Mouse (Mus musculus) bone marrow macrophage, adult 2 months (primary cell): ENCODE measurements around the gene Mrnip. TPM values are rescaled to one million over a fixed set of nuclear protein-coding genes. Genes with fewer than 3 reads are reported as not detected.

ENCODE experiments used
- H3K27ac ChIP-seq: 2 replicates; pipeline ENCODE4 v1.5.1; 2012; ENCODE audit warnings: low read depth, low read length; ENCODE audit not compliant: insufficient read depth
- H3K4me1 ChIP-seq: 2 replicates; pipeline ENCODE4 v1.6.1; 2012; ENCODE audit warnings: low read length; ENCODE audit not compliant: control insufficient read depth, insufficient read depth
- H3K4me3 ChIP-seq: 2 replicates; pipeline ENCODE4 v1.5.1; 2012; ENCODE audit warnings: mild to moderate bottlenecking, low read length, moderate library complexity; ENCODE audit not compliant: insufficient read depth
- CTCF ChIP-seq: IDR thresholded peaks from 2 replicates; pipeline ENCODE4 v1.5.1; 2012; ENCODE audit warnings: low read depth, mild to moderate bottlenecking, low read length, moderate library complexity
- POLR2A ChIP-seq: IDR thresholded peaks from 2 replicates; pipeline ENCODE4 v1.6.1; 2012; ENCODE audit warnings: mild to moderate bottlenecking, low read depth, low read length, borderline replicate concordance
- polyA plus RNA-seq: library from polyadenylated mRNA; stranded (reverse); fragments of >200 nt; gene quantifications from 2 replicates; pipeline ENCODE4 v1.2.4, GENCODE M21; 2012; ENCODE audit not compliant: missing spikeins, insufficient read depth, insufficient read length

Mrnip gene
- polyA plus RNA-seq, 1 experiment = 3.6 TPM

DNA sequence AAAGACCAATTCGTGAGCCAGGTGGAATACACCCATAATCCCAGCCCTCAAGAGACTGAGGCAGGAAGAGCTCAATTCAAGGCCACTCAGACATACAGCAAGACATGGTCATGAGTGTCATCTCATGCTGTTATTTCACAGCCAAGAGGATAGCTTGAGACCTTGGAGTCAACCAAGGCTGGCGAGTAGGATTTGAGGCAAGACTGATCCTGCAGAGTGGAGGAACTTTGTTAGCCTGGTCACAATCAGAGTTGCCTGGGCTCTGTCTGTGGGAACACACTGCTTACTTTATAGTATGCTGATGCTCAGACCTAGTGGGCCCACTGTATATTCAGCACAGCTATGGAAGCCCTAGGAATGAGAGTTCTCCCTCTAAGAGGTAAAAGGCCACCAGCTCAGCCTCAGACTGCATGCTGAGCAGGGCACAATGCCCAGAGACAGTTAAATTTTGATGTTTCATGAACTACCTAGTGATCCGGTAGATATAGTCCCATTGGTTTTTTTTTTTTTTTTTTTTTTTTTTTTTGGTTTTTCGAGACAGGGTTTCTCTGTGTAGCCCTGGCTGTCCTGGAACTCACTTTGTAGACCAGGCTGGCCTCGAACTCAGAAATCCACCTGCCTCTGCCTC, 24.1 kb downstream of the Mrnip start:
- no peaks in the 10 kb centered on the region for H3K4me1 ChIP-seq
- no peak overlapping the region for H3K4me3 ChIP-seq
- TF ChIP-seq CTCF = no peak
- TF ChIP-seq POLR2A = no peak
- H3K27ac ChIP-seq = no peak overlapping the region

DNA sequence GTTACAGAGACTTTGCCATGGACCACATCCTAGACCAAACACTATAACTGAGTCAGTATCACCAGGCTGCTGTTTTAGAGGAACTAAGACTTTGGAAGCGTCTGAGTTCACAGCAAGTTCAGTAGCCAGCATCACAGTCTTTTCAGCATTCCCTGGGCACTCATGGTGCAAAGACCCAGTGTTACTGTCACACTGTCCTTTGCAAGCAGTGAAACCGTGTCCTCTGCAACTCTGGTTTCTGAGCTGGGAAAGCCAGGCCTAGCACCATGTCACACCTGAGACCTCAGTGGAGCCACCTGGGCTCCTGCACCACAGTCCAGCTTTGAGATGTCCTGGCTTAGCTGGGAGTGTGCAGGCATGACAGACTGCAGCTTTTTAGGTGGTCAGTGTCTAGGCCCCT, 24.7 kb downstream of the Mrnip start:
- TF ChIP-seq POLR2A (no peak), CTCF (no peak)
- Histone ChIP-seq H3K4me3 (no peak overlapping the region), H3K27ac (no peak overlapping the region), H3K4me1 (no peaks in the 10 kb centered on the region)

DNA sequence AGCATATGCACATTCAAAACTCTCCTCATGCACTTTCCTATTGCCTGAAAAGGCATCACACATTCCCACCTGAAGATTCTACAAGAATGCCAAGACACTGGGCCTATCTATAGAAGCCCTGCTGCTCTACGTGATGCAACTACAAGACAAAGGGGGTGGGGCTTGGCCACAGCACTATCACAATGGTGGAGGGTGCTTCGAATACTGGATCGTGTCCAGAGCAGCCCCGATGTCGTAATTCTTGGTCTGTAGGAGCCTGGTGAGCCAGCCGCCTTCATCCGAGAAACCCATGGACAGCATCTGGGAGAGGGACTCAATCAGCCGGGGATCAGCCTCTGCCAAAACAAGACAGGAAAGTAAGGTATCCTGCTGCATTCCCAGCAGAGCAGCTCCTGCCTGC, 26.4 kb downstream of the Mrnip start:
- no peak overlapping the region for H3K4me3 ChIP-seq
- no peak overlapping the region for H3K27ac ChIP-seq
- TF ChIP-seq POLR2A (no peak), CTCF (no peak)
- H3K4me1 ChIP-seq = no peaks in the 10 kb centered on the region

GRCm38 (mm10) chr11:50201590-50201989, 27.3 kb downstream of the Mrnip start:
- TF ChIP-seq POLR2A = no peak
- no peak for TF ChIP-seq CTCF
- Histone ChIP-seq H3K4me1 (peaks cover 7% of the 10 kb centered on the region; the same call in 1 of the 2 replicates), H3K27ac (no peak overlapping the region), H3K4me3 (no peak overlapping the region)

DNA sequence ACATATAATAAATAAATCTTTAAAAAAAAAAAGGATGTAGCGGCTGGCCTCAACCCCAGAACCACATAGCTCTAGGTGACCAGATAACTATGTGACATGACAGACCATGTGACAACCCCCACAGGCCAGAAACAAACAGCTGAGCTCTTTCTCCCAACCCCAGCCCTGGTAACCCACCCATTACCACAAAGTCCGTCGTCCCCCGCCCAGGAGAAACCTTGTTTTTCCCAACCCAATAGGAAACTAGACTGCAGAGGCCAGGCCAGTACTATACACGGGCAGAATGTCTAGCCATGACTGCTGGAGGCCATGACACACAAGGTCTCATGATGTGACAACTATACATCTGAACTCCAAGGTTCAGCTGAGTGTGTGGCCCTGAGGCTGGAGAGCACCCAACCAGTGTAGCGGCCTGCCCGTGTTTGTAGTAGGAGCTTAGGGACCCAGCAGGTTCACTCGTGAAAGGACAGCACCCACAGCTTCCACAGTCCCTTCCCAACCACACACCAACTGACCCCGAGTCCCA, 29.1 kb downstream of the Mrnip start:
- no peak overlapping the region for H3K4me3 ChIP-seq
- no peak for TF ChIP-seq CTCF
- TF ChIP-seq POLR2A = no peak
- H3K4me1 ChIP-seq = peaks cover 22% of the 10 kb centered on the region
- H3K27ac ChIP-seq = no peak overlapping the region

DNA sequence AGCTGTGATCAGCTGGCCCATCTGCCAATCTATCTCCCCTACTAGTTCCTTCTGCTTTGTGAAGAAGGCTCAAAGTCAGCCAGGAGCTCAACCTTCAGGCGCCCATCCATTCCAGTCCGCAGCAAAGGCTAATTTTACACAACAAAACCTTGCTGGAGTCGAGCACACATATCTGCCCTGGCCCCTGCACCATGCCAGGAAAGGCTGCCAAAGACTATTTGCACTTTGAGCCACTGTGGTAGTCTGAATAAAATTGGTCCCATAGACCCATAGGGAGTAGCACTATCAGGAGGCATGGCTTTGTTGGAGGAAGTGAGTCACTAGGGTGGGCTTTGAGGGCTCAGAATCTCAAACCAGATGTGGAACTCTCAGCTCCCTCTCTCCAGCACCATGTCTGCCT, 31.2 kb downstream of the Mrnip start:
- H3K27ac ChIP-seq = no peak overlapping the region
- no peak overlapping the region for H3K4me3 ChIP-seq
- H3K4me1 ChIP-seq = peaks cover 27% of the 10 kb centered on the region
- no peak for TF ChIP-seq POLR2A
- TF ChIP-seq CTCF = no peak

- H3K4me1 ChIP-seq = peaks cover 27% of the 10 kb centered on the region
These were observed 31.8 kb downstream of the Mrnip start for GRCm38 (mm10) chr11:50206037-50206436.

GRCm38 (mm10) chr11:50207344-50207743, 33.1 kb downstream of the Mrnip start:
- no peak overlapping the region for H3K4me3 ChIP-seq

More at GRCm38 (mm10) chr11:50206037-50206436, 31.8 kb downstream of the Mrnip start:
- Histone ChIP-seq H3K27ac (no peak overlapping the region), H3K4me3 (no peak overlapping the region)
- TF ChIP-seq CTCF (no peak), POLR2A (no peak)

GRCm38 (mm10) chr11:50208039-50208438, 33.8 kb downstream of the Mrnip start:
- H3K27ac ChIP-seq = no peak overlapping the region
- peaks cover 39% of the 10 kb centered on the region for H3K4me1 ChIP-seq
- H3K4me3 ChIP-seq = peak overlapping the region; percentile 53
- no peak for TF ChIP-seq POLR2A
- TF ChIP-seq CTCF = no peak

More at GRCm38 (mm10) chr11:50207344-50207743, 33.1 kb downstream of the Mrnip start:
- Histone ChIP-seq H3K27ac (no peak overlapping the region), H3K4me1 (peaks cover 36% of the 10 kb centered on the region)
- no peak for TF ChIP-seq CTCF
- TF ChIP-seq POLR2A = no peak

- no peak for TF ChIP-seq CTCF
- no peak for TF ChIP-seq POLR2A
- Histone ChIP-seq H3K4me3 (peak overlapping the region; percentile 94), H3K4me1 (peaks cover 51% of the 10 kb centered on the region), H3K27ac (peak overlapping the region; percentile 96)
These were observed 35.9 kb downstream of the Mrnip start for GRCm38 (mm10) chr11:50210101-50210504.
